Mouse (Mus musculus): ENCODE data around the gene Adamts4. TPM values are rescaled to one million over a fixed set of nuclear protein-coding genes. Genes with fewer than 3 reads are reported as not detected.
"Not testable (repeated sequence)": the region's sequence is repeated elsewhere in the genome, so short reads cannot be mapped to it uniquely, and the experiment has no call there.

Adamts4 gene
- polyA plus RNA-seq, 1 experiment from 2014 or later = 3.0 TPM

- 73% methylated on average over 5 of the region's 5 CpGs for WGBS
- H3K4me3 ChIP-seq (ENCODE audit: control insufficient read depth in 1 of 2, insufficient read depth in 1 of 2, low read depth in 1 of 2, low read length in 2 of 2); H3K9me3 ChIP-seq (ENCODE audit: control insufficient read depth, low read length); H3K27ac ChIP-seq (replicated peaks in 1 of 2; ENCODE audit: control insufficient read depth in 1 of 2, insufficient read depth in 1 of 2, low read depth in 2 of 2, low read length in 2 of 2); H3K27me3 ChIP-seq (ENCODE audit: control insufficient read depth, insufficient read depth, low read length); H3K4me2 ChIP-seq (ENCODE audit: low read length); H3K9ac ChIP-seq (ENCODE audit: low read length); ATAC-seq (ENCODE audit: insufficient number of reproducible peaks, insufficient read depth, low FRiP score, low read depth); H3K36me3 ChIP-seq (ENCODE audit: control insufficient read depth, insufficient read depth, low read length); H3K4me1 ChIP-seq (ENCODE audit: control insufficient read depth in 2 of 2, insufficient read depth in 2 of 2, low read length in 2 of 2): not testable (repeated sequence)
Observed at GRCm38 (mm10) chr1:171306157-171306556, 55.9 kb downstream of the Adamts4 start.

GRCm38 (mm10) chr1:171309321-171309720, 59.1 kb downstream of the Adamts4 start:
- ATAC-seq (ENCODE audit: insufficient number of reproducible peaks, insufficient read depth, low FRiP score, low read depth) = no peak
- H3K27ac ChIP-seq (replicated peaks in 1 of 2; ENCODE audit: control insufficient read depth in 1 of 2, insufficient read depth in 1 of 2, low read depth in 2 of 2, low read length in 2 of 2) = no peak overlapping the region
- no peak overlapping the region for H3K9ac ChIP-seq (ENCODE audit: low read length)
- no peak overlapping the region for H3K4me3 ChIP-seq (ENCODE audit: control insufficient read depth in 1 of 2, insufficient read depth in 1 of 2, low read depth in 1 of 2, low read length in 2 of 2)
- H3K9me3 ChIP-seq (ENCODE audit: control insufficient read depth, low read length) = no peaks in the 10 kb centered on the region
- H3K27me3 ChIP-seq (ENCODE audit: control insufficient read depth, insufficient read depth, low read length) = no peaks in the 10 kb centered on the region
- H3K4me1 ChIP-seq (ENCODE audit: control insufficient read depth in 2 of 2, insufficient read depth in 2 of 2, low read length in 2 of 2) = no peaks in the 10 kb centered on the region
- 72% methylated on average over 2 of the region's 2 CpGs for WGBS
- H3K4me2 ChIP-seq (ENCODE audit: low read length) = no peak overlapping the region
- H3K36me3 ChIP-seq (ENCODE audit: control insufficient read depth, insufficient read depth, low read length) = no peaks in the 10 kb centered on the region

Other genes with a start within 250 kb of the Adamts4 start
- 1.0 and 1.5 TPM in 2 replicates for gene Fcgr4, start 231.5 kb upstream of the Adamts4 start, polyA plus RNA-seq (2014; fragmentation: Nextera tagmentation; extraction: Ambion mirVana)
- 9.7 and 9.8 TPM in 2 replicates for gene Fcgr3, start 185.5 kb upstream of the Adamts4 start, polyA plus RNA-seq (2014; fragmentation: Nextera tagmentation; extraction: Ambion mirVana)
- 3.0 and 4.7 TPM in 2 replicates for gene Cfap126, start 136.5 kb upstream of the Adamts4 start, polyA plus RNA-seq (2014; fragmentation: Nextera tagmentation; extraction: Ambion mirVana)
- gene Sdhc, start 99.8 kb upstream of the Adamts4 start, polyA plus RNA-seq (2014; fragmentation: Nextera tagmentation; extraction: Ambion mirVana) = 622 and 642 TPM in 2 replicates
- gene Mpz, start 99.7 kb upstream of the Adamts4 start, polyA plus RNA-seq (2014; fragmentation: Nextera tagmentation; extraction: Ambion mirVana) = not detected in 2 replicates
- 58.8 TPM in 2 replicates for gene Pcp4l1, start 54.2 kb upstream of the Adamts4 start, polyA plus RNA-seq (2014; fragmentation: Nextera tagmentation; extraction: Ambion mirVana)
- 0.28 and 0.32 TPM in 2 replicates for gene Nr1i3, start 36.5 kb upstream of the Adamts4 start, polyA plus RNA-seq (2014; fragmentation: Nextera tagmentation; extraction: Ambion mirVana)
- gene Tomm40l, start 27.9 kb upstream of the Adamts4 start, polyA plus RNA-seq (2014; fragmentation: Nextera tagmentation; extraction: Ambion mirVana) = 54.2 and 58.4 TPM in 2 replicates
- 5.3 TPM in 2 replicates for gene Apoa2, start 25.4 kb upstream of the Adamts4 start, polyA plus RNA-seq (2014; fragmentation: Nextera tagmentation; extraction: Ambion mirVana)
- gene Fcer1g, start 16.1 kb upstream of the Adamts4 start, polyA plus RNA-seq (2014; fragmentation: Nextera tagmentation; extraction: Ambion mirVana) = 30.1 and 37.7 TPM in 2 replicates
- gene Ndufs2, start 967 bp downstream of the Adamts4 start, polyA plus RNA-seq (2014; fragmentation: Nextera tagmentation; extraction: Ambion mirVana) = 541 and 561 TPM in 2 replicates
- 52.8 and 55.6 TPM in 2 replicates for gene B4galt3, start 19.9 kb downstream of the Adamts4 start, polyA plus RNA-seq (2014; fragmentation: Nextera tagmentation; extraction: Ambion mirVana)
- gene Ppox, start 30.8 kb downstream of the Adamts4 start, polyA plus RNA-seq (2014; fragmentation: Nextera tagmentation; extraction: Ambion mirVana) = 42.9 and 44.8 TPM in 2 replicates
- 43.2 and 45.5 TPM in 2 replicates for gene Usp21, start 37.6 kb downstream of the Adamts4 start, polyA plus RNA-seq (2014; fragmentation: Nextera tagmentation; extraction: Ambion mirVana)
- 96.0 and 111 TPM in 2 replicates for gene Ufc1, start 44.6 kb downstream of the Adamts4 start, polyA plus RNA-seq (2014; fragmentation: Nextera tagmentation; extraction: Ambion mirVana)
- gene Dedd, start 78.7 kb downstream of the Adamts4 start, polyA plus RNA-seq (2014; fragmentation: Nextera tagmentation; extraction: Ambion mirVana) = 31.4 and 42.4 TPM in 2 replicates
- 28.4 and 31.8 TPM in 2 replicates for gene Nit1, start 95.2 kb downstream of the Adamts4 start, polyA plus RNA-seq (2014; fragmentation: Nextera tagmentation; extraction: Ambion mirVana)
- gene Pfdn2, start 95.2 kb downstream of the Adamts4 start, polyA plus RNA-seq (2014; fragmentation: Nextera tagmentation; extraction: Ambion mirVana) = 34.3 and 42.2 TPM in 2 replicates
- 0.63 and 1.0 TPM in 2 replicates for gene Klhdc9, start 110.4 kb downstream of the Adamts4 start, polyA plus RNA-seq (2014; fragmentation: Nextera tagmentation; extraction: Ambion mirVana)
- 0.12 TPM in 1 of 2 replicates, not detected in the other for gene Nectin4, start 119.7 kb downstream of the Adamts4 start, polyA plus RNA-seq (2014; fragmentation: Nextera tagmentation; extraction: Ambion mirVana)
- 0.54 and 0.62 TPM in 2 replicates for gene Arhgap30, start 138.5 kb downstream of the Adamts4 start, polyA plus RNA-seq (2014; fragmentation: Nextera tagmentation; extraction: Ambion mirVana)
- 46.7 and 58.5 TPM in 2 replicates for gene Usf1, start 160.9 kb downstream of the Adamts4 start, polyA plus RNA-seq (2014; fragmentation: Nextera tagmentation; extraction: Ambion mirVana)
- gene Tstd1, start 168.5 kb downstream of the Adamts4 start, polyA plus RNA-seq (2014; fragmentation: Nextera tagmentation; extraction: Ambion mirVana) = 1.5 and 2.1 TPM in 2 replicates
- gene F11r, start 187.1 kb downstream of the Adamts4 start, polyA plus RNA-seq (2014; fragmentation: Nextera tagmentation; extraction: Ambion mirVana) = 70.9 and 74.7 TPM in 2 replicates